Mouse (Mus musculus) hindbrain, postnatal 0 days (tissue): ENCODE data around the gene Igbp1. TPM values are rescaled to one million over a fixed set of nuclear protein-coding genes. Genes with fewer than 3 reads are reported as not detected.

Experiments
- ATAC-seq: fragments of 200-750 bp; cut with Nextera tagmentation; 2 replicates; pipeline ENCODE4 v1.8.0; 2017; ENCODE audit warnings: mild to moderate bottlenecking, moderate TSS enrichment, moderate library complexity
- DNase-seq: peaks from one replicate; pipeline ENCODE4 v3.0.0-alpha.2; 2015; ENCODE audit warnings: low spot score
- H3K27ac ChIP-seq: fragments of 300-500 bp; sonication (generic); 2 replicates; pipeline ENCODE4 v1.5.1; 2014; ENCODE audit warnings: mild to moderate bottlenecking
- H3K27me3 ChIP-seq: fragments of 300-500 bp; sonication (generic); 2 replicates; pipeline ENCODE4 v1.6.1; 2014; ENCODE audit warnings: low read length, mixed read lengths; ENCODE audit not compliant: insufficient read depth
- H3K36me3 ChIP-seq: fragments of 300-500 bp; sonication (generic); 2 replicates; pipeline ENCODE4 v1.6.1; 2014; ENCODE audit warnings: low read length, mixed read lengths; ENCODE audit not compliant: insufficient read depth
- H3K4me1 ChIP-seq: fragments of 300-500 bp; sonication (generic); 2 replicates; pipeline ENCODE4 v1.6.1; 2014; ENCODE audit warnings: antibody characterized with exemption, low read length, mixed read lengths; ENCODE audit not compliant: insufficient read depth
- H3K4me2 ChIP-seq: fragments of 300-500 bp; sonication (generic); 2 replicates; pipeline ENCODE4 v1.6.1; 2014; ENCODE audit warnings: low read depth, mild to moderate bottlenecking, low read length, moderate library complexity, mixed read lengths
- H3K4me3 ChIP-seq: fragments of 300-500 bp; sonication (generic); 2 replicates; pipeline ENCODE4 v1.5.1; 2014; ENCODE audit warnings: low read length
- H3K9ac ChIP-seq: fragments of 300-500 bp; sonication (generic); replicated peaks from 2 replicates; pipeline ENCODE4 v1.6.1; 2014; ENCODE audit warnings: mild to moderate bottlenecking, low read length, moderate library complexity, mixed read lengths
- H3K9me3 ChIP-seq: fragments of 300-500 bp; sonication (generic); 2 replicates; pipeline ENCODE4 v1.6.1; 2016; ENCODE audit warnings: low read length, mixed read lengths
- CTCF ChIP-seq: IDR thresholded peaks from 2 replicates; pipeline ENCODE4 v1.5.1; 2016; ENCODE audit warnings: antibody characterized with exemption, control low read depth, low read depth
- WGBS: fragments of 180-500 bp; shearing (Covaris S2); extraction: QIAGEN DNeasy Blood & Tissue Kit; methylation state at CpG from one replicate; pipeline ENCODE4 v1.1.7; 2014; 5-methylcytosine and 5-hydroxymethylcytosine counted together
- polyA plus RNA-seq: library from polyadenylated mRNA; unstranded; fragments of >200 nt; fragmentation: Nextera tagmentation; extraction: Ambion mirVana; gene quantifications from 2 replicates; pipeline ENCODE4 v1.2.1, GENCODE M21; 2015
- total RNA-seq: library from RNA; depleted of rRNA; stranded (reverse); fragments of >200 nt; gene quantifications from 2 replicates; pipeline ENCODE4 v1.2.3, GENCODE M21; 2014; rRNA removed

The Igbp1 gene
- total and polyA plus RNA-seq, 2 experiments from 2014 or later: 28.8 to 35.2 TPM

GRCm38 (mm10) chrX:100524471-100524870 lies 30.4 kb downstream of the Igbp1 start, which contains the start of gene Dgat2l6:
Gene Dgat2l6 (plus strand): TSS chrX:100524838.
- 82% methylated on average over 4 of the region's 4 CpGs for WGBS
- no peaks in the 10 kb centered on the region for H3K9me3 ChIP-seq
- no peak within 1 kb of the TSS for H3K4me3 ChIP-seq
- no peaks in the 10 kb centered on the region for H3K4me1 ChIP-seq
- H3K9ac ChIP-seq: no peak within 1 kb of the TSS
- H3K4me2 ChIP-seq: no peak within 1 kb of the TSS
- ATAC-seq (no peak), DNase-seq (no peak)
- TF ChIP-seq CTCF: no peak
- no peaks in the 10 kb centered on the region for H3K36me3 ChIP-seq
- H3K27ac ChIP-seq: no peak within 1 kb of the TSS
- H3K27me3 ChIP-seq: no peaks in the 10 kb centered on the region

GRCm38 (mm10) chrX:100556026-100556425 lies 61.9 kb downstream of the Igbp1 start:
- Histone ChIP-seq H3K4me1 (no peaks in the 10 kb centered on the region), H3K27me3 (no peaks in the 10 kb centered on the region), H3K4me2 (no peak overlapping the region), H3K27ac (no peak overlapping the region), H3K4me3 (no peak overlapping the region), H3K9me3 (no peaks in the 10 kb centered on the region), H3K9ac (no peak overlapping the region), H3K36me3 (no peaks in the 10 kb centered on the region)
- no peak for DNase-seq
- no peak for TF ChIP-seq CTCF
- no peak for ATAC-seq
- WGBS: 81% methylated on average over 3 of the region's 3 CpGs

- Histone ChIP-seq H3K27ac (no peak overlapping the region), H3K4me2 (no peak overlapping the region), H3K4me1 (no peaks in the 10 kb centered on the region), H3K9ac (no peak overlapping the region), H3K9me3 (no peaks in the 10 kb centered on the region), H3K36me3 (no peaks in the 10 kb centered on the region), H3K27me3 (no peaks in the 10 kb centered on the region), H3K4me3 (no peak overlapping the region)
- DNase-seq: no peak
- ATAC-seq: no peak
- TF ChIP-seq CTCF: no peak
- WGBS: 82% methylated on average over 3 of the region's 3 CpGs
These were observed 71.6 kb downstream of the Igbp1 start for GRCm38 (mm10) chrX:100565696-100566095.

Other genes starting within 250 kb of the Igbp1 start
- not detected in 2 replicates for gene Otud6a, start 65.3 kb upstream of the Igbp1 start, total RNA-seq
- gene Otud6a, start 65.3 kb upstream of the Igbp1 start, polyA plus RNA-seq: not detected in 2 replicates
- 0.26 and 0.36 TPM in 2 replicates for gene Awat2, start 51.6 kb upstream of the Igbp1 start, total RNA-seq
- gene Awat2, start 51.6 kb upstream of the Igbp1 start, polyA plus RNA-seq: 0.09 and 0.15 TPM in 2 replicates
- gene Dgat2l6, start 30.5 kb downstream of the Igbp1 start, total RNA-seq: not detected in 2 replicates
- gene Dgat2l6, start 30.5 kb downstream of the Igbp1 start, polyA plus RNA-seq: not detected in 2 replicates
- gene Awat1, start 78.0 kb downstream of the Igbp1 start, total RNA-seq: not detected in 2 replicates
- gene Awat1, start 78.0 kb downstream of the Igbp1 start, polyA plus RNA-seq: not detected in 2 replicates
- gene P2ry4, start 100.6 kb downstream of the Igbp1 start, total RNA-seq: 0.05 TPM in 1 of 2 replicates, not detected in the other
- 0.03 TPM in 1 of 2 replicates, not detected in the other for gene P2ry4, start 100.6 kb downstream of the Igbp1 start, polyA plus RNA-seq
- gene Arr3, start 111.2 kb downstream of the Igbp1 start, total RNA-seq: not detected in 2 replicates
- 0.19 TPM in 1 of 2 replicates, not detected in the other for gene Arr3, start 111.2 kb downstream of the Igbp1 start, polyA plus RNA-seq
- gene Kif4, start 131.4 kb downstream of the Igbp1 start, total RNA-seq: 5.2 and 6.4 TPM in 2 replicates
- gene Kif4, start 131.4 kb downstream of the Igbp1 start, polyA plus RNA-seq: 4.1 and 4.6 TPM in 2 replicates
- 29.0 and 35.5 TPM in 2 replicates for gene Pdzd11, start 132.3 kb downstream of the Igbp1 start, total RNA-seq
- 76.7 and 83.3 TPM in 2 replicates for gene Pdzd11, start 132.3 kb downstream of the Igbp1 start, polyA plus RNA-seq
- 31.8 and 46.5 TPM in 2 replicates for gene Gdpd2, start 235.6 kb downstream of the Igbp1 start, total RNA-seq
- gene Gdpd2, start 235.6 kb downstream of the Igbp1 start, polyA plus RNA-seq: 35.2 and 38.2 TPM in 2 replicates